Mouse (Mus musculus) lung, postnatal 25 days (tissue): ENCODE results near the gene Grifin.

Experiments
- DNase-seq: peaks from one replicate; pipeline ENCODE4 v3.0.0; 2022; ENCODE audit warnings: low spot score

Gene Grifin

GRCm38 (mm10) chr5:140549306-140550047 is 15.4 kb downstream of the Grifin start:
- no peak for DNase-seq

DNA sequence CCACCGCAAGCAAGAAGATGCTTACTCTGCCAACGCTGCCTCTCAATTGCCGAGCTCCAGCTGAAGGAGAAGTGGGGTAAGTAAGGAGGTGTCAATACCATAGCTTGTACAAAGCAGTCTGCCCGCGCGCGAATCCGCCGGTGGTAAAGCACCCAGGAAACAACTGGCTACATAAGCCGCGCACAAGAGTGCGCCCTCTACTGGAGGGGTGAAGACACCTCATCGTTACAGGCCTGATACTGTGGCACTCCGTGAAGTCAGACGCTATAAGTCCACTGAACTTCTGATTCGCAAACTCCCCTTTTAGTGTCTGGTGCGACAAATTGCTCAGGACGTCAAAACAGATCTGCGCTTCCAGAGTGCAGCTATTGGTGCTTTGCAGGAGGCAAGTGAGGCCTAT is 18.5 kb downstream of the Grifin start:
- DNase-seq, result no peak

DNA sequence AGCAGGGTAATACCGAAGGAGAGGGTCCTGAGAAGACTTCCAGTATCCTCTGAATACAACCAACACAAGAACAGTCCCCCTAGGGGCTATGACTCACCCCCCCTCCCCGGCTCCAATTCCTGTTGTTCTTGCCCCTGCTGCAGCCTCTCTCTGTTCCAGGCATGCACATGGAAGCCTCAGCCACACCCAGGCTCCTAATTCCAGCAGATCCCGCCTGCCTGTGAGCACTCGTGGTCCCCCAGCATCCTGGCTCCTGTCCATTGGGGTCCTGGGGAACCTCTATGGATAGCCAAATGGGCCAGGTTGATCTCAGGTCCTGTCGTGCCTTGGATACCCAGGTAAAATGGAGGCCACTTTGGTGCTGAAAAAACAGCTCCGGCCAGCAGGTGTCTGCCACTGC is 19.2 kb downstream of the Grifin start:
- DNase-seq, result no peak

DNA sequence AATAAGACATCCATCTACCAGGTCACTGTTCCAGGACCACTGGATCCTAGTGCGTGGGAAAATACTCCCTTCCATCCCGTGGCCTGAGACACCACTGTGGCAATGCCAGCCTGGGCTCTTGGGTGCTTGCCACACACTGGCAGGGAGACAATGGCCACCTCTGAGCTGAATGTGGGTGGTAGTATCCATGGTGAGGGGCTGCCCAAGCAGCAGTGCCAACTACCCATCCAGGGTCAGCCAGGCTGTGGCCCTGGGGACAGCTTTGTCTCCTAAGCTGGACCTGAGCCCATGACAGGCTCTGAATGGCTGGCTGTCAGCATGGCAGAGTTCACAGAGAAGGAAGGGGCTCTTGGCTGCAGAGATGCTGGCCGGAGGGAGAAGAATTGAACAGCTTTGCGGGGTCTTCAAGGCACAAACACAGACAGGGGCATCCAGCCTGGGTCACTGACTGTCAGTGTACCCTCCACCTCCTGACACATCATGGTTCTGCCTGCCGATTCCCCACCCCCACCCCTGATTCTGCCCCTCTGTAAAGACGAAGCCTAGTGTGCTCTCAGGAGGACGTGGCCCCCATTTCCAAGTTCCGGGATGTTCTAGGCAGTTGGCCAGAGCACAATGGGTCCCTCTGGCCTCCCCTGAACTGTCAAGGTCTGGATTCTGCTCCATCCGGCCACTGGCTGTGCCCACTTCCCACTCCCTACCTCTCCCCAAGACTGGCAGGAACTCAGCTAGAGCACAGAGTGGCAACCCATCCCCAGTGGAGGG is 21.9 kb downstream of the Grifin start:
- peak; percentile 28 for DNase-seq

GRCm38 (mm10) chr5:140540106-140540505 is 24.8 kb downstream of the Grifin start:
- DNase-seq, result peak; percentile 81

DNA sequence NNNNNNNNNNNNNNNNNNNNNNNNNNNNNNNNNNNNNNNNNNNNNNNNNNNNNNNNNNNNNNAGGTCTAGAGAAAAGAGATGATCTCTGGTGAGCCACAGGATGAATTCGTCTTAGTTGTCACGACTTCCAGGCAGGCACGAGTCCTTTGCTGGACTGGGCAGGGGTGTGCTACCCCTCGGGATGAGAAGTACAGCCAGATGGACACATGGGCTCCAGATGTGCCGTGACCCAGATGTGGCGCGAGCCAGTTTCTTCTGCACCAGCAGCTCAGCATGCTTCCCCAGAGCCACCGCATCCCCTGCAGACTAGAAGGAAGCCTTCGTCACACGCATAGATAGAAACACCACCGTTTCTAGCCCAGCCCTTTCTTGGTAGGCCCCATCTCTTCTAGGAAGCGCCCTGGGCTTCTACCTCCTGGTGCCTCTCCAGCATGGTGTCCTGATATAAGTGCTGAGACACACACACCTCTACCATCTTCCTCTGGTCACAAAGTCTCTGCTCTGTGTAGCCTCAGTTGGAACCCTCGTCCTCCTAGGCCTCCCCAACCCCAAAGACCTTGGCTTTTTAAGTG is 26.7 kb downstream of the Grifin start:
- no peak for DNase-seq

DNA sequence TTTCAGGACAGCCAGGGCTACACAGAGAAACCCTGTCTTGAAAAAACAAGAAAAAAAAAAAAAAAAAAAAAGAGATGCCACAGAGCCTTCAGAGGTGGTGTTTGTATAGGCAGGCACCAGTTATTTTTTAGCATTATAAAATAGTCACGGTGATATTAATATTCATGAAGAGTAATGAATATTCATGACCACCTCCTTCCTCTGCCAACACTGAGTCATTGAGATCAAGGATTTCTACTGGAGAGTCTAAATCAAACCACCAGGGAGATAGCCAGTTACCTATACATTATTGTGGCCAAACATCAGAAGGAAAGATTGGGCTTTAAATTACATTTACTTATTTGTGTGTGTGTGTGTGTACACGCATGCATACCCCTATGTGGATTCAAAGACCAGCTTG is 38.1 kb downstream of the Grifin start:
- no peak for DNase-seq

DNA sequence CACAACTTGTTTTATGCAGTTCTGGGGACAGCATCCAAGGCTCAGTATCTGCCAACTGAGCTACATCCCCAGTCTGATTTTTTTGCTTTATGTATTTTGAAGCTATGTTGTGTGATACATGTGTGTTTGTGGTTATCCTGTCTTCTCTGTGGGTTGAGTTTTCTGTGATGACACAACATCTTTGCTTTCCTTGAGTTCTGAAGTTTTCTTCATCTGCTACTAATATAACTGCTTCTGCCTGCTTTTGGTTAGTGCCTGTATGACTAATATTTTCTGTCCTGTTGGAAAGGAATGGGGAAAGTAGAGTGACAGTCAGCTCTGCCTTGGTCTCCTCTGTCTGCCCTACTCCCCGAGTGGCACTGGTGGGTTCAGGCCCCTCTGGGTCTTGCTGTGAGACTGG is 43.7 kb downstream of the Grifin start:
- DNase-seq, result no peak

GRCm38 (mm10) chr5:140517921-140518230 is 47.0 kb downstream of the Grifin start:
- no peak for DNase-seq

GRCm38 (mm10) chr5:140517159-140517920 is 47.5 kb downstream of the Grifin start:
- DNase-seq, result no peak

GRCm38 (mm10) chr5:140514799-140515486 is 49.9 kb downstream of the Grifin start:
- no peak for DNase-seq

DNA sequence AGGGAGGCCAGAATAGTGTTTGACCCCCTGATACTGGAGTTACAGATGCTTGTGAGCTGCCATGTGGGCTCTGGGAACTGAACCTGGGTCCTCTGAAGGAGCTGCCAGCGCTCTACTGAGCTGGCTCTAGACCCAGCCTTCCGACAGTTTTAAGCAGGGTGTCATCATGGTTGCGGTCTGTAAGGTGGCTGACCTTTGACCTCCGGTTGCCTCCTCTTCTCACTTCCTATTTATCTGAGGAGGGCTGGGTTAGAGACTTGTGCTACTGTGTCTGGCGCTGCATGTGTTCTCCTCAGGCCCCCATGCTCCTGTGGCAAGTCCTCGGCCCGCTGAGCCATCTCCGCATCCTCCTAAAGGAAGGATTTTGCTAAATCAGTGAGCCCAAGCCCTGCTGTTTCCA is 51.0 kb downstream of the Grifin start:
- no peak for DNase-seq
